Mouse (Mus musculus) embryonic fibroblast, embryonic 13.5 days (primary cell): ENCODE data around the gene Psmf1. TPM values are rescaled to one million over a fixed set of nuclear protein-coding genes. Genes with fewer than 3 reads are reported as not detected.
A peak's percentile ranks its signal among the peaks of the same experiment; 100 is the strongest.

Experiments
- H3K27ac ChIP-seq: 2 replicates; pipeline ENCODE4 v1.5.1; 2012; ENCODE audit warnings: low read length, control low read depth, inconsistent platforms; ENCODE audit not compliant: insufficient read depth
- H3K4me1 ChIP-seq: 2 replicates; pipeline ENCODE4 v1.6.1; 2011; ENCODE audit warnings: low read length; ENCODE audit not compliant: control insufficient read depth, insufficient read depth
- H3K4me3 ChIP-seq: 2 replicates; pipeline ENCODE4 v1.5.1; 2011; ENCODE audit warnings: mild to moderate bottlenecking, control low read depth, low read length; ENCODE audit not compliant: insufficient read depth
- CTCF ChIP-seq: IDR thresholded peaks from 2 replicates; pipeline ENCODE4 v1.5.1; 2011; ENCODE audit warnings: mild to moderate bottlenecking, control low read depth, low read length, moderate library complexity, borderline replicate concordance; ENCODE audit not compliant: insufficient read depth
- POLR2A ChIP-seq: IDR thresholded peaks from 2 replicates; pipeline ENCODE4 v1.6.1; 2011; ENCODE audit warnings: low read depth, mild to moderate bottlenecking, control low read depth, low read length, moderate library complexity
- polyA plus RNA-seq: library from polyadenylated mRNA; stranded (reverse); fragments of >200 nt; gene quantifications from 2 replicates; pipeline ENCODE4 v1.2.4, GENCODE M21; 2011; ENCODE audit warnings: low read depth; ENCODE audit not compliant: missing spikeins, insufficient read length

The Psmf1 gene
- polyA plus RNA-seq: 28.7 and 32.7 TPM in 2 replicates

DNA sequence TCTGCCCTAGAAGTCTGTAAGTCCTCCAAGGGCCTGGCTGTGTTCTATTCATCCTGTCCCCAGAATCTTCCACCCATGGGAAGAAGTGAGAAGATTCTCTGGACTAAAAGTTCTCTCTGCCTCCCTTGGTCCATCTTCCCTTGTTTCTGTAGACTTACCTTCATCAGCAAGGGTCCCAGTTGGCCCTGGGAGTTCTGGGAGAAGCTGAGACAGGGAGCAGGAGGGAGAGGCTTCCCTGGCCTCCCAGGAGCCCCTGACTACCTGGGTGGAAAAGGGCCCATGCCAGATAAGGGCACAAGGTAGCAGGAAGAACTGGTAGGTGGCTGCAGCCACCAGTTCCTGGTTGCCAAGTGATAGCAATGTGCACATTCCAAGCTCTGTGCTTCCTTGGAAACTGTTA lies at the start of gene Psmf1:
Gene Psmf1 (minus strand): TSS at position 342 of the 400 bp plus-strand sequence.
- TF ChIP-seq POLR2A (no peak), CTCF (no peak)
- no peak within 1 kb of the TSS for H3K27ac ChIP-seq
- no peak within 1 kb of the TSS for H3K4me3 ChIP-seq
- H3K4me1 ChIP-seq: 0 out of 2 replicates have a peak, but pooled peaks cover 8% of the 10 kb centered on the region

- Histone ChIP-seq H3K27ac (no peak overlapping the region), H3K4me1 (peaks cover 9% of the 10 kb centered on the region; the same call in 1 of the 2 replicates), H3K4me3 (no peak overlapping the region)
- TF ChIP-seq CTCF (no peak), POLR2A (no peak)
These were observed 47.2 kb upstream of the Psmf1 start for GRCm38 (mm10) chr2:151791156-151791555.

DNA sequence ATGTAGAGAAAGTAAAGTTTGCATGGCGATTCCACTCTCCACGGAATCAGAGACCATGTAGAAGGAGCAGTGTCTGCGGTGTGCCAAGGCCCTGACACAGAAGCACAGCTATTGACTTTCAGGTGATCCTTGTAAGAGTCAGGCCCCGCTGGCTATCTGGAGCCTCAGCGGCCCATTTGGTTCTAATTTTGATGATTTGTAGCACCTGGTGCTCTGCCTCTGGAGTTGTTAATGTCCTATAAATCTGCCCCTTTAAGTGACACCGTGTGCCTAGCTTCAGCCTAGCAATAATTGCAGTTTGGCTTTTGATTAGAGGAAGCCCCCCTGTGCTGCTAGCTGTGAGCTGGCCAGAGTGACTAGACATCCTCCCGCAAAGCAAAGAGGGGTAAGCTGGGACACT lies 46.2 kb upstream of the Psmf1 start:
- no peak overlapping the region for H3K27ac ChIP-seq

GRCm38 (mm10) chr2:151788221-151788977 lies 44.4 kb upstream of the Psmf1 start:
- 0 out of 2 replicates have a peak overlapping the region, but pooled peaks have one; percentile 8 for H3K27ac ChIP-seq
- H3K4me3 ChIP-seq: no peak overlapping the region
- no peak for TF ChIP-seq POLR2A
- no peak for TF ChIP-seq CTCF
- peaks cover 9% of the 10 kb centered on the region; the same call in 1 of the 2 replicates for H3K4me1 ChIP-seq

More for the DNA sequence above, 46.2 kb upstream of the Psmf1 start:
- H3K4me1 ChIP-seq: peaks cover 9% of the 10 kb centered on the region; the same call in 1 of the 2 replicates
- no peak overlapping the region for H3K4me3 ChIP-seq
- TF ChIP-seq POLR2A (no peak), CTCF (no peak)

GRCm38 (mm10) chr2:151783493-151783892 lies 39.5 kb upstream of the Psmf1 start:
- no peak overlapping the region for H3K4me3 ChIP-seq
- H3K27ac ChIP-seq: no peak overlapping the region
- H3K4me1 ChIP-seq: peaks cover 4% of the 10 kb centered on the region; the same call in 1 of the 2 replicates
- no peak for TF ChIP-seq POLR2A
- TF ChIP-seq CTCF: no peak

DNA sequence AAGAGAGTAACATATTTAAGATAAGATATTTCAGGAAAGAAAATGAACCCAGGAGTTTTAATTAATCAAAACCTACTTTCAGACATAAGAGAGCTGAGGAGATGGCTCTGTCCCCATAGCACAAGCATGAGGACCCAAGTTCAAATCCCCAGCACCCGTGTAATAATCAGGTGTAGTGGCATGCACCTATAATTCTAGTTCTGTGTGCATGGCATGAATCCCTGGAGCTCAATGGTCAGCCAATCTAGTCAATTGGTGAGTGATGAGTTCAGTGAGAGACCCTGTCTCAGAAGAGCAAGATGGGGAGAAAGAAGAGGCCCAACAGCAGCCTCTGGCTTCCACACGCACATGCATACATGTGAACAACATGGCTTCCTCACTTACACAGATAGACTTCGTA lies 33.4 kb upstream of the Psmf1 start:
- Histone ChIP-seq H3K27ac (no peak overlapping the region), H3K4me3 (no peak overlapping the region), H3K4me1 (peaks cover 4% of the 10 kb centered on the region; the same call in 1 of the 2 replicates)
- no peak for TF ChIP-seq POLR2A
- TF ChIP-seq CTCF: no peak

DNA sequence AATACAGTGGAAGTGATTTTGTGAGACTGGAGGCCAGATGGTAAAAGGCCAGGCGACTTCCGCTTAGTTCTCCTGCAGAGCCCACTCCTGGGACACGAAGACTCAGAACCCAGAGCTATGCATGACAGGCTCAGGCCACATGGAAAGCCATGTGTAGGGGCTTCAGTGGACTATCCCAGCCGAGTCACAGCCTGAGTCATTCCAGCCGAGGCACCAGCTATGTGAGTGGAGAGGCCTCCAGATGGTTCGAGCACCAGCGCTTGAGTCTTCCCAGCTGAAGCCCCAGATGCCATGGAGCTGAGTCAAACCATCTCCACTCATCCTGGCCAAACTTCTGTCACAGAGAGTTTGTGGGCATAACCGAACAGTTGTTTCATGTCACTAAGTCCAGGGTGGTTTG lies 29.5 kb upstream of the Psmf1 start:
- Histone ChIP-seq H3K4me3 (no peak overlapping the region), H3K27ac (no peak overlapping the region), H3K4me1 (peaks cover 4% of the 10 kb centered on the region; the same call in 1 of the 2 replicates)
- no peak for TF ChIP-seq POLR2A
- no peak for TF ChIP-seq CTCF

DNA sequence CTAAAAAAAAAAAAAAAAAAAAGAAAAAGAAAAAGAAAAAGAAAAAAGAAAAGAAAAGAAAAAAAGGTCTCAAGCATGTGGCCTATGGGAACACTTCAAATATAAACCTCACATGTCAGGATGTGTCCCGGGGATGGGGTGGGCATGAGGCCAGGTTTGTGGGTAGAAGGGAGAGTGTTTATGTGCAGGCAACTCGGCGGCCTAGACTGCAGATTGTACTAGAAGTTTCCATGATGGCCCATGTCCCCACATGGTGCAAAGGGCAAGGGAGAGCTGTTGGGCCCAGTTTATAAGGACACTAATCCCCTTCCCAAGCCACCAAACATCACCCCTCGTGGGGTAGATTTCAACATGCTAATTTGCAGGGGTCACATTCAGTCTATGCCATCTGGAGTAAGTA lies 28.2 kb upstream of the Psmf1 start:
- Histone ChIP-seq H3K4me1 (peaks cover 4% of the 10 kb centered on the region; the same call in 1 of the 2 replicates), H3K4me3 (no peak overlapping the region), H3K27ac (no peak overlapping the region)
- TF ChIP-seq POLR2A: no peak
- TF ChIP-seq CTCF: no peak

- no peak overlapping the region for H3K4me3 ChIP-seq
- no peak overlapping the region for H3K27ac ChIP-seq
- TF ChIP-seq POLR2A (no peak), CTCF (no peak)
- no peaks in the 10 kb centered on the region for H3K4me1 ChIP-seq
These were observed 20.6 kb upstream of the Psmf1 start for GRCm38 (mm10) chr2:151764557-151764956.

DNA sequence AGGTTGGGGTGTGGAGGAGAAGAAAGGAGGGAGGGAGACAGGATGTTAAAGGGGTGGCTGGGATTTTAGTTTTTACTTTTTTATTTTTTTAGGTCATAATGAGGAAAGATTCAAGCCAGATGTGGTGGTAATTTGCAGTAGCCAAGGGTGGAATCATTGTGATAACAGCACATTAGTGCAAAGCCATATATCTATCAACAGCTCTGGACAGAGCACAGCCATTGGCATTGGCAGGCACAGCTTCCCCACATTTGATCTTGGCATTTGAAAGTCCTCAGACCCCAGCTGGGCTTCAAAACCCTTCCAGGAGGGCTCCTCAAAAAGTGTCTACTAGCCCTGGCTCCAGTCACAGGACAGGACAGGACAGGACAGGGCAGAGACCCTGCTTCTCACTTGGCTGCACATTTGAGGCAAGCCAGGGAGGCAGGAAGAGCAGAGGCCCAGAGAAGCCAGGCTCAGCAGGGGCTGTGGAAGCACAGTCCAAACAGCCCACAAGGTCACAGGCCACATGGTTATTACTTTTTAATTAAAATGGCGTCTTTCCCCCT lies 14.9 kb upstream of the Psmf1 start:
- H3K4me1 ChIP-seq: no peaks in the 10 kb centered on the region
- TF ChIP-seq POLR2A: no peak
- TF ChIP-seq CTCF: no peak
- no peak overlapping the region for H3K4me3 ChIP-seq
- H3K27ac ChIP-seq: no peak overlapping the region
